Mouse (Mus musculus): Measurements from ENCODE around the gene Gpr18.

DNA sequence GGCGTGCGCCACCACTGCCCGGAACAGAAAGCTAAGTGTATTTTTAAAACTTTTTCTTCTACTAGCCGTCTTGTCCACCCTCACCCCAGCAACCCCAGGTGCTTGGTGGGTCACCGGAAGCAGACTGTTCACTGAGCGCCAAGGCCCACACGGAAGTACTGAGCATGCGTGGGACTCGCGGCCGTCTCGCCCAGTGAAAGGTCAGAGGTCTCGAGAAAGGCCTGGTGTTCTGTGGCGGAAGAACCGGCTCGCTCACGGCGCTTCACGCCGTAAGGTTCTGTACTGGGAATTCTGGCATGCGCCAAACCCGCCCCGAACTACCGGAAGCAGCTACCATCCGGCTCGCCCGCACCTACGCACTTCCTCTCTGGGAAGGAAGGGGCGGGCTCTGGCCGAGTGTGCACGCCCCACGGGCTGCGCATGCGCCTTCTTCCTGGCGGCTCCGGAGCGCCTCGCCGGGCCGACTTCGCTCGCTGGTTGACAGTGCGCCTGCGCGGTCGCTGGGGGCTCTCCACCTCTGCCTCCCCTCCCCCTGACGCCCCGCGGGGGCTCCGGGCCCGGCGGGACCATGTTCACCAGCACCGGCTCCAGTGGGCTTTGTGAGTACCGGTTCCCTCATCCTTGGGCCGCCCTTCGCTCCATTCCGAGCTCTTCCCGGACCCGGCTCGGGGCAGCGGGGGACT, 37.3 kb downstream of the Gpr18 start, which contains the start of gene Ubac2:
- TF ChIP-seq POLR2A (IDR thresholded peaks at IDR 0.05; ENCODE audit: insufficient read depth, low read depth, low read length) (peak; percentile 90), CTCF (IDR thresholded peaks at IDR 0.05) (peak; percentile 21; the same call in 1 of the 2 replicates), EP300 (IDR thresholded peaks at IDR 0.05; ENCODE audit: insufficient read depth, low read depth, low read length) (peak; percentile 92)

Measured in heart, adult 2 months (tissue).